Mouse (Mus musculus): ENCODE measurements at regions not wholly inside any gene's neighbourhood (a gene's known extent, or its start where the extent isn't known, plus 50 kb on each side); places are given as distances from the start of the nearest gene placed in this dataset.

GRCm38 (mm10) chr1:190526046-190526445 lies 355.5 kb upstream of the Prox1 start:
- no peak for DNase-seq (ENCODE audit: low read depth, low spot score)

- no peak for DNase-seq (ENCODE audit: low read depth, low spot score)
These were observed 329.6 kb upstream of the Prox1 start for GRCm38 (mm10) chr1:190500106-190500505.

- no peak for DNase-seq (ENCODE audit: low read depth, low spot score)
These were observed 327.0 kb upstream of the Prox1 start for GRCm38 (mm10) chr1:190497474-190497873.

- DNase-seq (ENCODE audit: low read depth, low spot score) = no peak
These were observed 325.4 kb upstream of the Prox1 start for GRCm38 (mm10) chr1:190495741-190496520.

- no peak for DNase-seq (ENCODE audit: low read depth, low spot score)
These were observed 316.1 kb upstream of the Prox1 start for GRCm38 (mm10) chr1:190486551-190487104.

GRCm38 (mm10) chr1:190483366-190483765 lies 312.9 kb upstream of the Prox1 start:
- DNase-seq (ENCODE audit: low read depth, low spot score) = no peak

GRCm38 (mm10) chr1:190481071-190481470 lies 310.6 kb upstream of the Prox1 start:
- DNase-seq (ENCODE audit: low read depth, low spot score) = no peak

GRCm38 (mm10) chr1:190480601-190481000 lies 310.1 kb upstream of the Prox1 start:
- DNase-seq (ENCODE audit: low read depth, low spot score) = no peak

- DNase-seq (ENCODE audit: low read depth, low spot score) = no peak
These were observed 302.2 kb upstream of the Prox1 start for GRCm38 (mm10) chr1:190472761-190473160.

GRCm38 (mm10) chr1:190470336-190470735 lies 299.8 kb upstream of the Prox1 start:
- no peak for DNase-seq (ENCODE audit: low read depth, low spot score)

- no peak for DNase-seq (ENCODE audit: low read depth, low spot score)
These were observed 287.1 kb upstream of the Prox1 start for GRCm38 (mm10) chr1:190457541-190458061.

- DNase-seq (ENCODE audit: low read depth, low spot score) = no peak
These were observed 283.0 kb upstream of the Prox1 start for GRCm38 (mm10) chr1:190453549-190453948.

- DNase-seq (ENCODE audit: low read depth, low spot score) = no peak
These were observed 281.8 kb upstream of the Prox1 start for GRCm38 (mm10) chr1:190452115-190452842.

- no peak for DNase-seq (ENCODE audit: low read depth, low spot score)
These were observed 277.7 kb upstream of the Prox1 start for GRCm38 (mm10) chr1:190448263-190448662.

- no peak for DNase-seq (ENCODE audit: low read depth, low spot score)
These were observed 276.7 kb upstream of the Prox1 start for GRCm38 (mm10) chr1:190447253-190447652.

- DNase-seq (ENCODE audit: low read depth, low spot score) = no peak
These were observed 276.2 kb upstream of the Prox1 start for GRCm38 (mm10) chr1:190446676-190447075.

GRCm38 (mm10) chr1:190444366-190444765 lies 273.9 kb upstream of the Prox1 start:
- no peak for DNase-seq (ENCODE audit: low read depth, low spot score)

GRCm38 (mm10) chr1:190443234-190443633 lies 272.7 kb upstream of the Prox1 start:
- DNase-seq (ENCODE audit: low read depth, low spot score) = no peak

- no peak for DNase-seq (ENCODE audit: low read depth, low spot score)
These were observed 271.7 kb upstream of the Prox1 start for GRCm38 (mm10) chr1:190442166-190442565.

GRCm38 (mm10) chr1:190438789-190439188 lies 268.3 kb upstream of the Prox1 start:
- DNase-seq (ENCODE audit: low read depth, low spot score) = no peak

GRCm38 (mm10) chr1:190422874-190423273 lies 252.4 kb upstream of the Prox1 start:
- no peak for DNase-seq (ENCODE audit: low read depth, low spot score)

GRCm38 (mm10) chr1:190419709-190420108 lies 249.2 kb upstream of the Prox1 start:
- DNase-seq (ENCODE audit: low read depth, low spot score) = no peak

All from 3T3-L1 (cell line).